Mouse (Mus musculus) hematopoietic stem cell, adult 5-6 weeks (primary cell): ENCODE data around the gene Foxl1. TPM values are rescaled to one million over a fixed set of nuclear protein-coding genes. Genes with fewer than 3 reads are reported as not detected.

ENCODE experiments used
- ATAC-seq, 2 experiments: fragments of 125-278 bp in 1 of 2; replicated peaks in 1 of 2; 2 replicates each; pipeline ENCODE4 v1.8.0; 2016 to 2017; ENCODE audit warnings: inconsistent platforms in 2 of 2, mild to moderate bottlenecking in 2 of 2, moderate number of reproducible peaks in 2 of 2, low read depth in 1 of 2, moderate TSS enrichment in 1 of 2; ENCODE audit not compliant: low FRiP score in 2 of 2, poor library complexity in 2 of 2, severe bottlenecking in 2 of 2, insufficient read depth in 1 of 2, low TSS enrichment in 1 of 2
- total RNA-seq: library from RNA; stranded (forward); fragments of 172-1452, 232-1000 nt; gene quantifications from 2 replicates; pipeline ENCODE4 v1.2.3, GENCODE M21; 2017

Gene Foxl1
- total RNA-seq, result not detected in 2 replicates

DNA sequence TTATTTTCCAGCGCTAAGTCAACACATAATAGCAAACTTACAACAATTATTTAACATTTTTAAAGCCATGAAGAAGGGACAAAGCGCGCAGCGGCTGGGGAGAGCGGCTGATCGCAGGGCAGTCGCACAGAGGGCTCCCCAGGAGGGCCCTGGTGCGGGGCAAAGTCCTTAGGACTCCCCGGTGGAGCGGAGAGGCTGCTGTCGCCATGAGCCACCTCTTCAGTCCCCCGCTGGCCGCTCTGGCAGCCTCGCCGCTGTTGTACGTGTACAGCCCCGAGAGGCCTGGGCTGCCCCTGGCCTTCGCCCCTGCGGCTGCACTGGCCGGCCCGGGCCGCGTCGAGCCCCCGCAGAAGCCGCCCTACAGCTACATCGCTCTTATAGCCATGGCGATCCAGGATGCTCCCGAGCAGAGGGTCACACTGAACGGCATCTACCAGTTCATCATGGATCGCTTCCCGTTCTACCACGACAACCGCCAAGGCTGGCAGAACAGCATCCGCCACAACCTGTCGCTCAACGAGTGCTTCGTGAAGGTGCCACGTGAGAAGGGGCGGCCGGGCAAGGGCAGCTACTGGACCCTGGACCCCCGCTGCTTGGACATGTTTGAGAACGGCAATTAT is at the start of gene Foxl1:
Foxl1 (plus strand) TSS at position 185 of the 620 bp plus-strand sequence.
- ATAC-seq, result no peak

DNA sequence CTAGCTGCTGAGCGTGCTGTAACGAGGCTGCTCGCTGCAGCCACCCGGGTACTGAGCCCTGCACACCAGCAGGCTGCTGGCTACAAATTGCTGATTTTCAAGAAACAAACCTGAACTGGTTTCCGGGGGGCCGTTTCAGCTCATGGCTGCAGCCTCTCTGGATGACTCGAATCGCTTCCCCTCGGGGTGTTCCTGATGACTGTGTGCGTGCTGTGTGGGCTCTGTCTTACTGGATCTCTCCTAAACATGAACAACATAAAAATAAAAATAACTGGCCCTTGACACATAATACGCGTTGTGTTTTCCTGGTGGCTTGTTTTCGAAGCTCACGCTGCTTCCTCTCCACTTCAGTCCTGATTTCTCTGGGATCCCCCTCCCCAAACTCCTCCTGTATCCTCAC is 49.0 kb upstream of the Foxl1 start:
- ATAC-seq, result no peak

DNA sequence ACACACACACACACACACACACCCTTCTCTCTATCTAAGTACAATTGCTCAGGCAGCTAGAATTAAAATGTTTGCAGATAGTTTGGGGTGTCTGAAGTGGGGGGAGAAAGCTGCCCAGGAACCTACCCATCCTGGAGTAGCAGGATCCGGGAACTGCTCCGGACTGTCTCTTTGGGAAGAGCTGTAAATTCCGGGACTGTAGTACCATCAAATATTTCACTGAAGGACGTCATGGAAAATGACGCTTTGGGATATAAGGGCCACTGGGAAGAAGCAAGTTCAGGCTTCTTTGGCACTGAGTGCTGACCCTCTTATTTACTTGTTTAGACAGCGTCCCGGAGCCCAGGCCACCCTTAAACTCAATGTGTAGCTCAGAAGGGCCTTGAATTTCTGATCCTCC is 48.5 kb upstream of the Foxl1 start:
- no peak for ATAC-seq

DNA sequence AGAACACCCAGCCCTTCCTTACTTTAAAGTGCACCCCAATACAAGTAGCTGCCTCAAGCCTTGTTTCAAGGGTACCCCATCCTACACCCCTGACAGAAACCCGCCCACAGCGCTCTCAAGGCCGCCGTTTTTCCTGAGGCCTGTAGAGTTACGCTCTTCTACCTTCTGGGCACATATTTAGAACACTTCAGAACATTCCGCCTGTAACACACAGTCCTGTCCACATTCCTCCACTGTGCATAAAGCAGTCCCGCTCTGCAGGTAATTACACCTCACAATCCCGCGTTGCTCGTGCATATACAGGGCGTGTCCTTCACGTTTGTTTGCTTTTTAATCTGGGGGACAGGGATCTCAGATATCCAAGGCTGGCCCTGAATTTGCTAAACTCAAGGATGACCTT is 47.8 kb upstream of the Foxl1 start:
- no peak for ATAC-seq

DNA sequence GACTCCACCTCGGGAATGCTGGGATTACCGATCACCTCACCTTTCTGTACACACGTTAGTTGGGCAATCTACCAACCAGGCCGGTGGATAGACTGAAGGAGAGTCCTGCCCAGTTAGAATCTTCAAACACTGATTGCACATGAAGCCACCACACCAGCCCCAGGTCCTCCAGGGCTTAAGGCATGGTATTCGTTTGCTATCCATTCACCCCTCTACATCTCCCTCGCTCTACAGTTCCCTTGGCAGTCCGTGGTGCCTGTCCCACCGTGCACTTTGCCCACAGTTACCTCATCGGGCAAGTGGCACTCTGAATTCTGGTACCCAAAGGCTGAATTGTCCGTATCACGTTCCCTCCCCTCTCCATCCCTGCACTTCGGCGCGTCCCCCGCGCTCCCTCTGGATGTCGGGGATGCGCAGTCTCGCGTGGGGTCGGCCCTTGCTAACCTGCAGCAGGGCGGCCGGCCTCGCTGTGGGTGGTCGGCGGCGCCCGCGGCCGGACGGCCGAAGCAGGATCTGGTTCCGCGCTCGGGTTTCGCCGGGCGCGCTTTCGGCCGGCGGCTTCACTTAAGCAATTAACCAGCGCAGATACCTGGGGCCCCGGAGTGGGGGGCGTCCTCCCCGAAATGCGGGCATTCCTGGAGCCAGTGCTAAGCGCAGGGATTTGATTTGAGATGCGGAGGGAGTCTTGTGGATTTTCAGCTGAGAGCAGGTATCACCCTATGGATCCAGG is 47.2 kb upstream of the Foxl1 start:
- no peak for ATAC-seq

DNA sequence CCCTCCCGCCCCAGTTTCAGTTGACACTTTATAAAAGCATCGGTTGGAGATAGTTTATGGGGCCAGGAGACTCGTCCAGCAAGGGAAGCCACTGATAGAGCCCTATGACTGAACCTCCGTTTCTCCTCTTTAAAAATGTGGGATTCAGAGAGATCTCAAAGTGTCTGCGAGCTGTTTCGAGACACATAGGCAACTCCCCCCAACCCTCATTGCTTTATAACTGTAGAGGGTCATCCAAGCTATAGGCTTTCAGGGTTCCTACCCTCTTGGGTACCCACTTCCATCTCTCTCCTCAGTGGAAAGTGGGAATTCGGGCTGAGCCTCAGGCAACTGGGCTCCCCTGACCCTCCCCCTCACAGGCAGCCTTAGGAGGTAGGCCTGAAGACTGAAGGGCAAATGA is 46.3 kb upstream of the Foxl1 start:
- ATAC-seq, result no peak

DNA sequence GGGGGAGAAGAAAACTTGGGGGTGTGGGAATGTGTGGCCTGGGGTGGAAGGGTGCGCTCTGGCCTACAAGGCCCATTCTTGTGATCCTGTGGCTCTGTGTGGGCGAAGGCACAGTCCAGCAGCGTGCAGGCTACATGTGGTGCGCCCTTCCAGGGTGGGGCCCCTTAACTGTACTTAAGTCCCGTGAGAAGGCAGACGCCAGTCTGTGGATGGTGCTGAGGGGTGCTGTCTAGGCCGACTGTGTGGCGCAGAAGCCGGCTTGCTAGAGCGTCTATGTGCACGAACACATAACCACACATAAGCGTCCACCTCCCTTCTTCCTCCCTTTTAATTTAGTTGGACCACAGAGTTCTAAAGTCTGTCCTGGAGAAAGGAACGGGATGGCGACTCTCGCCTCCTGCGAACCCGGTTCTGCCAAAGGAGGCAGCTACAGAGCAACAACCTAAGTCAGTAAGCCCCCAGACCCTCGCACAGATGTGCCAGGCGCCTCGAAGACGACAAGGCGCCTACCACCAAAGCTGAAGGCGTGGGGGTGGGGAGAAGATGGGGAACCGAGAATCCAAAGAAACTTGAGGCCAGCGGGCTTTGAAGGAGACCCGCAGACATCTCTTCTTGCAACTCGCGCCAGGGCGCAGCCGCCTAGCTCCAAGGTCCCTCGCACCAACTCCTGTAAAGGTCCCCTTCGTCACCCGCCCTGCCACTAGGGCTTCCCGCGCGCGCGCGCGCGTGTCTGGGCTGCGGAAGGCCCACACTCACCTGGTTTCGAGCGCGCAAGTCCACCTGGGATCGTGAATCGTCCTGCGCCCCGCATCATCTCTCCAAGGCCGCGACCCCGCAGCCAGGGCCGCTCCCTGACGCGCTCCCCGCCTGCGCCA is 45.3 kb upstream of the Foxl1 start:
- no peak for ATAC-seq

DNA sequence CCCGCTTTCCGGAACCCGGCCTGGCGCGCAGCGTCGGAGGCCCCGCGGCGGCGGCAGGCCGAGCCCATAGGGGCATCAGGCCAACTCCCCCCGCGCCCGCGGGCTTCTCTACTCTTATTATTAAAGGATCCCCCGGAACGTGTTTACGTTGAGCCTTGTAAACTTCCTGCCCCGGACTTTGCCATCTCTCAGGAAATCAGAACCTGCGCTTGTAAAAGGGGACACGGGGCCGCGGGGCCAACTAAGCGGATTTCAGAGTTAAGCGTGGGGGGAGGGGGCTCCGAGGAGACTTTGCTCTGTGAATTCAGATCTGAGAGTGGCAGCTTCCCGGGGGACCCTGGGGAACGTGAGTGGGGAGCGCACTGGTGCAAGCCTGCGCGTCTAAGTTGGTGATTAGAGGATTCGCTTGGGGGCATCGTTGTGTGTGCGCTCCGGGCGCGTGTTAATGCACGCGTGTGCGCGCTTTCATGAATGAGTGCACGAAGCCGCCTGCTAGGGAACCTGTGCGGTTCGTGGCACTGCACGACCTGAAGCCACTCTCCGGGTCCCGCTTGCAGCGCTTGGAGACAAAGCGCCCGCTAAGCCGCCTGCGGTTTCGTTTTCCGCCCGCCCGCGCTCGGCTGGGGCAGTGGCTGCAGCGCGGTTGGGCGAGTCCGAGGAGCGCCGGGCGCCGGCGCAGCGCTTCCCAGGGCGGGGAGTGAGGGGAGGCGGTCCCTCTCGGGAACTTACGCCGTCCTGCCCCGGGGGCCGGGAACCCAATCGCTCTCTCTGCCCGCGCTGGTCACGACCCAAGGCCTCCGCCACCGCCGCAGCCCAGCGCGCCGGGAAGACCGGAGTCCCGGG is 44.4 kb upstream of the Foxl1 start:
- ATAC-seq, result 0 out of 4 replicates have a peak, but pooled peaks of 1 of the 2 experiments have one; percentile 49

DNA sequence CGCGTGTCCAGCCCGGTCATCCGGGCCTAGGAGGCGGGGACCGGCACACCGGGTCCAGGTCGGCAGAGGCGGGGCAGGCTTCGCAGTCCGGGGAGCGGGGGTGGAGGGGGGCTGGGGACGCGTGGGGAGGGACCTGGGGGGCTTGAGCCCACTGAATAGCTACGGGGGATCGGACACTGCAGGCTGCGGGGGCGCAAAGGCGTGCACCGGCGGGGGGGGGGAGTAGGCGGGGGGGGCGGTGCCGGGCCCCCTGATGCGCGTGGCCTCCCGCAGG is 43.9 kb upstream of the Foxl1 start:
- ATAC-seq, result no peak

DNA sequence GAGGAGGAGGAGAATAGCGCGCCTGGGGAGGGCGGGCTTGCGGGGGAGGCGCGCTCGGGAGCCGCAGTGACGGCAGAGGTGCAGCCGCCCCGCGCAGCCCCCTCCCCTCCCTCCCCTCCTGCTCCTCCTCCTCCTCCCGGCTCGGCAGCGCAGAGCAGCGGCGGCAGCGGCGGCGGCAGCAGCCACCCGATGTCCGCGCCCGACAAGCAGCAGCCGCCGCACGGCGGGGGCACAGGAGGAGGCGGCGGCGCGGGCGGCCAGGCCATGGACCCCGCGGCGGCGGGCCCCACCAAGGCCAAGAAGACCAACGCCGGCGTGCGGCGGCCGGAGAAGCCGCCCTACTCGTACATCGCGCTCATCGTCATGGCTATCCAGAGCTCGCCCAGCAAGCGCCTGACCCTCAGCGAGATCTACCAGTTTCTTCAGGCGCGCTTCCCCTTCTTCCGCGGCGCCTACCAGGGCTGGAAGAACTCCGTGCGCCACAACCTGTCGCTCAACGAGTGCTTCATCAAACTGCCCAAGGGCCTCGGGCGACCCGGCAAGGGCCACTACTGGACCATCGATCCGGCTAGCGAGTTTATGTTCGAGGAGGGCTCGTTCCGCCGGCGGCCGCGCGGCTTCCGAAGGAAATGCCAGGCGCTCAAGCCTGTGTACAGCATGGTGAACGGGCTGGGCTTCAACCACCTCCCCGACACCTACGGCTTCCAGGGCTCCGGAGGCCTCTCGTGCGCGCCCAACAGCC is 43.4 kb upstream of the Foxl1 start, which contains the start of gene Foxf1:
Foxf1 (plus strand) TSS at position 177 of the 742 bp plus-strand sequence.
- no peak for ATAC-seq

DNA sequence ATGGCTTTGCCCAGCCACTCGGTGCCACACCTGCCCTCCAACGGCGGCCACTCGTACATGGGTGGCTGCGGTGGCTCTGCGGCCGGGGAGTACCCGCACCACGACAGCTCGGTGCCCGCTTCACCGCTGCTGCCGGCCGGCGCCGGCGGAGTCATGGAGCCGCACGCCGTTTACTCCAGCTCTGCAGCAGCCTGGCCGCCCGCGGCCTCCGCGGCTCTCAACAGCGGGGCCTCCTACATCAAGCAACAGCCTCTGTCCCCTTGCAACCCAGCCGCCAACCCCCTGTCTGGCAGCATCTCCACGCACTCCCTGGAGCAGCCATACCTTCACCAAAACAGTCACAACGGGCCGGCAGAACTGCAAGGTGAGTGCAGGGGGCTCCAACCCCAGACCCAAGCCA is 42.7 kb upstream of the Foxl1 start:
- no peak for ATAC-seq

DNA sequence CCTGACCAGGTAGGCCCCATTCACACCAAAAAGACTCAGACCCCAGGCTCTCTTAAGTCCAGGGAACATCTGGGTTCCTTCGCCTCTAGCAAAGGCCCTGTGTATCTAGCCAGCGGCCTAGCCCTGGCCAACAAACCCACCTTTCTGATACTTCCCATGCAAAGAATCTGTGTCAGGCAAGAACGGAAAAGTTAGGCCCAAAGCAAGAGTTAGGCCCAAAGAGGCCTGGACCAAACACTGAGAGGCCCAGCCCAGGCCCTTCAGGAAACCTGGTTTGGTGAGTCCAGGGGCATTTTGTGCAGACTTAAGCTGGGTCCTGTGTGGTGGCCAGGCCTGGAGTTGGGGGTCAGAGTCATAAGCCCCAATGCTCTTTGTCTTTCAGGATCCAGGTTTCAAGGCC is 42.2 kb upstream of the Foxl1 start:
- ATAC-seq, result no peak

DNA sequence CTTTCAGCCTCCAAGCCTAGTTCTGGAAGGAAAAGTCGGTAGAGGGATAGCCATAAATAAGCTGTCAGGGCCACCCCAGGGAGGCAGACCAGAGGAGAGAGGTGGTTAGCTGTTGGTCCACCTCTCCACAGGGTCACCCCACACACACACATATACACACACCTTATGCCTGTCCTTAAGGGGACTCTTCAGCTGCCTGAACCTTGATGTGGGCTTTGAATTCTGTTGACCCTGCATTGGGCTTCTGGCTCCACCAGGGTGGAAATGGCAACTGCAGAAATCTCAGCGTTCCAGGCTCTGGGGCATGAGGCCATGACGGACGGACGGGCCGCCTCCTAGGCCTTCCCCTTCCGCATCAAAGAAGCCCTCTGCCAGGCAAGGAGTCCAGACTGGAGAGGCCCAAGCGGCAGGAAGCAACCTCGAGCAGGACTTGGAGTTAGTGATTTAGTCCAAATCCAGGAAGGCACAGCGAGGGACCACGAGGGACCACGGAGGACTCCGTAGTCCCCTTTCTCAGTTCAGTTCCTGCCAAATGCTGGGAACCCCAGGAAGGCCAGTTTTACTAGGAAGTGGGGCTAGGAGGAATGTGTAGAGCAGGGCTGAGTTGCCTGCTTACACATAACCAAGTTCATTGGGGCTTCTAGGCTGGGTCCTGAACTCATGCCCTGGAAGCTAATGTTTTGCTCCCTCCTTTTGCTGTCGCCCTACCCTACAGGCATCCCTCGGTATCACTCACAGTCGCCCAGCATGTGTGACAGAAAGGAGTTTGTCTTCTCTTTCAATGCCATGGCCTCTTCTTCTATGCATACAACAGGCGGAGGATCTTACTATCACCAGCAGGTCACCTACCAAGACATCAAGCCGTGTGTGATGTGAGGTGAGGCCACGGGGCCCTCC is 41.5 kb upstream of the Foxl1 start:
- ATAC-seq, result no peak

DNA sequence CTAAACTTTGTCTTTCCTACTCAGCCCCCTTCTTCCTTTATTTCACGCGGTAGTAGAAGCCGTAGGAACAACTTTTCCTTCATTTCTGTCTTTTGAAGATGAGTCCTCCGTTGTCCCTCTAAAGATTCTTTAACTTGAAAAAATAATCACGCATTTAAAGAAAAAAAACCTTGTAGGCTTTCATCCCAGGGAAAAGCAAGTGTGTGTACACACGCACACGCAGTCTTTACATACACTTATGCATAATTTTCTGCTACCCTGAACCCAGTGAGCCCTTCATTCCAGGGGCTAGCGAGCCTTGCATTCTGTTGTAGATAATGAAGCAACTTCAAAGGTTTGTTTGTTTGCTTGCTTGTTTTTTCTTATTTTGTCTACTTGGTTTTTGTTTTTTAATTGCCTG is 39.5 kb upstream of the Foxl1 start:
- no peak for ATAC-seq

DNA sequence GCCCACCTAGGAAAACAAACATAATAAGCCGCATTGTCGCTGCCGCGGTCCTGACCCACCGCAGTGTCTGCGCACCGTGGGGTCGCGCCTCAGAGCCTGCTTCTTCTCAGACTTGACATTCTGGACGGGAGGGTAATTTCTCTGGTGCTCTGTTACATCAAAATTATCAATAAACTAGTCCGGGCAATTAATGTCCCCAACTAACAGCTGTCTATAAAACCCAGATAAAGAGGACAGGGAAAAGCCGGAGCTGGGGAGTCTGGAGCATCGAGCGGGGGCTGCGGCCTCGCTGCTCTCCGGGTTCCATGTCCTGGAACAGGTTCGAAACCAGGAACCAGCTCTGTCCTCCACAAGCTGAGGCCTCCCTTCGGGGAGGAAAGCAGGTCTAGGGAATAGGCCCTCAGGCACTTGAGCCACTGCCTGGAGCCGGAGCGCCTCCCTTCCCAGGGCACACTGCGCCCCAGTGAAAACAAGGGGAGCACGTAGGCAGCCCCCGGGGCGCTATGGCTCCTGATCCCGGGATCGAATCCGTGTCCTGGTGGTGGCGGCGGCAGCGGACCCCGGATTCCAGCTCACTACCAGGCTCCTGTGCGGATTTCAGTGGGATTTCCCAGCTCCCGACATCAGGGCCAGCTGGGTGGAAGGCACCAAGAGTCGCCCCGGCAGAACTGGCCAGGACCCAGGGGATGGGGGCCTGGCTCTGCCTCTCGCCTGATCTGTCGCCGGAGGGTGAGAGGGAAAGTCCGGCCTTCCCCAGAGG is 38.7 kb upstream of the Foxl1 start:
- no peak for ATAC-seq
